Mouse (Mus musculus): ENCODE results near the gene Slc34a3. TPM values are rescaled to one million over a fixed set of nuclear protein-coding genes. Genes with fewer than 3 reads are reported as not detected.

Gene Slc34a3
- polyA plus RNA-seq, 1 experiment from 2014 or later = not detected

DNA sequence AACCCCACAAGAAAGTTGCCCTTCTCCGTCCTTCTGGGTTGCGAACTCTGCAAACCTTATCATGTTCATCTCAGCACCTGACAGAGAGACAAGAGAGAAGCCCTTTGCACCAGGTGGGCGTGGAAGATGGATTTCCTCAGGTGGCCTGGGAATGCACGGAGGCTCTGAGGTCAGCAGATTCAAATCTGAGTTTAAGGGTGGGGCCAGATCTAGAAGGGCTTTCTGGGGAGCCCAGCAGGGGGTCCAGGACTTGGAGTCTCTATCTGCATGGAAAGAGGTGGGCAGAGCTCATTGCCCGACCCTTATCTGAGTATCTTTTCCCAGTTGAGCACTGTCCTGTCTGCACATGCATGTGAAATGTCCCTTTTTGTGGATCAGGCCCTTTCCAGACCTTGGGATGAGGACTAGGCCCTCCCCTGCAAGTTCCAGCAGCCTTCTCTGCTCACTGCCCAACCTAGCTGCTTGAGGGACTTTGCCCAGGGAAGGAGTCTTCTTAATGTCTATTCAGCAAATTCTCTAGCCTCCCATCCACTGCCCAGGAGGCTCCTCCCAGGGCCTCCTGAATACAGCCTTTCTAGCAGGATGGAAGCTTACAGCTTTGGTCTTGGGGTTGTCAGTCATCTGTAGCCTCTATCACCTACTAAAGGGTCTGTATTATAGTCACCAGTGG is 522 bp upstream of the Slc34a3 start:
- no peak overlapping the region for H3K4me2 ChIP-seq
- 49% methylated on average over 5 of the region's 5 CpGs for WGBS (ENCODE audit: insufficient replicate concordance)
- peaks cover 29% of the 10 kb centered on the region for H3K4me1 ChIP-seq (replicated peaks)
- H3K9me3 ChIP-seq (replicated peaks) = no peaks in the 10 kb centered on the region
- H3K9ac ChIP-seq = no peak overlapping the region
- H3K27me3 ChIP-seq = peaks cover 6% of the 10 kb centered on the region; the same call in 1 of the 2 replicates
- DNase-seq (no peak), ATAC-seq (ENCODE audit: low read depth) (no peak)
- no peak overlapping the region for H3K27ac ChIP-seq
- H3K36me3 ChIP-seq = no peaks in the 10 kb centered on the region
- H3K4me3 ChIP-seq (replicated peaks) = no peak overlapping the region

DNA sequence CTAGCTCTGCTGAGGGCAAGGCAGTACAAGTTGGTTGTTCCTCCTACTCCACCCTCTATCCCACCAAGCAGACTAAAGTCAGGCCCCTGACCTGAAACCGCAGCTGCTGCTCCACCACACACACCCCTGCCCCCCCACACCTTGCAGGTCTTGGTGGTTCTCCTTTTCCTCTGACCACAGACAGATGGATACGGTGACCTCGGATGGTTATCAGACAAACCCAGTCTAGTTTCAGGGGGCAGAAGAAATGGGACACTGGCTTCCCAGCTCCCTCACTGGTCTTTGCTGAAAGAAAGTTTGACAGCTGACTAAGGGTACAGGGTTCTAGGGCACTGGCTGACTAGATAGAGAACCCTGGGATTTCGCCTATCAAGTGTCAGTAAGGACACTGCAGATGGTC is 743 bp downstream of the Slc34a3 start:
- no peak for DNase-seq
- no peak for ATAC-seq (ENCODE audit: low read depth)
- Histone ChIP-seq H3K36me3 (no peaks in the 10 kb centered on the region), H3K4me2 (no peak overlapping the region), H3K27me3 (peaks cover 6% of the 10 kb centered on the region; the same call in 1 of the 2 replicates), H3K4me3 (replicated peaks) (no peak overlapping the region), H3K4me1 (replicated peaks) (peaks cover 36% of the 10 kb centered on the region), H3K9ac (no peak overlapping the region), H3K27ac (no peak overlapping the region), H3K9me3 (replicated peaks) (no peaks in the 10 kb centered on the region)
- 18% methylated on average over 4 of the region's 4 CpGs for WGBS (ENCODE audit: insufficient replicate concordance)

DNA sequence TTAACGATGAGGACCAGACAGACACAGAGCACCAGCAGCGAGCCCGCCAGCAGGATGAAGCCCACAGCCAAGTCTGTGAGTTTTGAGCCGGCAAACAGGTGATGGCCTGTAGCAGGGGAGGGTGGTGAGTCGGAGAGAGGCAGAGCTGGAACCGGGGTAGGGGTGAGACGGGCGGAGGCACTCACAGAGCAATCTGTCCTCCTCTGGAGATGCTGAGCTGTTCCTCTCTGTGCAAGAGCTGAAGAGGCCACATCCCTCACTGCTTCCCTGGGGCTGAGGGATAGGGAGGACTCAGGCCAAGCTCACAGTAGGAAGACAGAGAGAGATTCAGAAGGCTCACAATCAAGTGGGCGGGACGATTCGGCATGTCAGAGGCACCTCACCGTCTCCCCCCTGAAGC is 3.1 kb downstream of the Slc34a3 start:
- no peaks in the 10 kb centered on the region for H3K9me3 ChIP-seq (replicated peaks)
- no peak overlapping the region for H3K9ac ChIP-seq
- no peak overlapping the region for H3K4me3 ChIP-seq (replicated peaks)
- ATAC-seq (ENCODE audit: low read depth) (no peak), DNase-seq (no peak)
- H3K27me3 ChIP-seq = peaks cover 4% of the 10 kb centered on the region; the same call in 1 of the 2 replicates
- H3K27ac ChIP-seq = no peak overlapping the region
- WGBS (ENCODE audit: insufficient replicate concordance) = 59% methylated on average over 12 of the region's 12 CpGs
- H3K4me2 ChIP-seq = no peak overlapping the region
- H3K4me1 ChIP-seq (replicated peaks) = peaks cover 39% of the 10 kb centered on the region
- no peaks in the 10 kb centered on the region for H3K36me3 ChIP-seq

DNA sequence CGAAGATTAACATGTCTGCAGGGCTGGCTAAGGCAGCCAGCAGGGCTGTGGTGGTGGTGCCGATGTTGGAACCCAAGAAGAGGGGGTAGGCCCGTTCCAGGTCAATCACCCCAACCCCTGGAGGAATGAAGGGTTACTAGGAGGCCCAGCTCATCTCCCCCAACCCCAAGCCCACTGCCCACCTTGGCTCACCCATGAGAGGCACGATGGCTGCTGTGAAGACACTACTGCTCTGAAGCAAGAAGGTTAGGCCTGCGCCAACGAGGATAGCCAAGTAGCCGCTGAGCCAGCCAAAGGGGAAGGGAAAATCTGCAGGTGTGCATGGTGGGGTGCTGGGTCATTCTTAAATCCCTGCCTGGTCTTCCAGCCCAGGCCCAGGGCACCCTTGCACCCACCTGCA is 3.6 kb downstream of the Slc34a3 start:
- H3K4me1 ChIP-seq (replicated peaks) = peaks cover 43% of the 10 kb centered on the region
- no peak overlapping the region for H3K4me3 ChIP-seq (replicated peaks)
- H3K9ac ChIP-seq = no peak overlapping the region
- no peak overlapping the region for H3K4me2 ChIP-seq
- 84% methylated on average over 7 of the region's 7 CpGs for WGBS (ENCODE audit: insufficient replicate concordance)
- no peaks in the 10 kb centered on the region for H3K27me3 ChIP-seq
- no peaks in the 10 kb centered on the region for H3K36me3 ChIP-seq
- ATAC-seq (ENCODE audit: low read depth) = no peak
- no peaks in the 10 kb centered on the region for H3K9me3 ChIP-seq (replicated peaks)
- no peak for DNase-seq
- no peak overlapping the region for H3K27ac ChIP-seq

- WGBS (ENCODE audit: insufficient replicate concordance) = 67% methylated on average over 5 of the region's 5 CpGs
Measured at GRCm38 (mm10) chr2:25229582-25229981, 4.6 kb downstream of the Slc34a3 start.

GRCm38 (mm10) chr2:25228995-25229530 is 5.1 kb downstream of the Slc34a3 start:
- Histone ChIP-seq H3K9ac (peak overlapping the region; percentile 59; the same call in 1 of the 2 replicates), H3K4me3 (replicated peaks) (peak overlapping the region; percentile 44), H3K9me3 (replicated peaks) (no peaks in the 10 kb centered on the region), H3K4me1 (replicated peaks) (peaks cover 41% of the 10 kb centered on the region), H3K27me3 (no peaks in the 10 kb centered on the region), H3K4me2 (peak overlapping the region; percentile 57), H3K27ac (peak overlapping the region; percentile 80), H3K36me3 (no peaks in the 10 kb centered on the region)
- WGBS (ENCODE audit: insufficient replicate concordance) = 65% methylated on average over 6 of the region's 6 CpGs
- no peak for ATAC-seq (ENCODE audit: low read depth)
- no peak for DNase-seq

More at GRCm38 (mm10) chr2:25229582-25229981, 4.6 kb downstream of the Slc34a3 start:
- ATAC-seq (ENCODE audit: low read depth) (no peak), DNase-seq (no peak)
- H3K4me3 ChIP-seq (replicated peaks) = no peak overlapping the region
- H3K36me3 ChIP-seq = no peaks in the 10 kb centered on the region
- H3K4me1 ChIP-seq (replicated peaks) = peaks cover 46% of the 10 kb centered on the region
- H3K4me2 ChIP-seq = no peak overlapping the region
- no peak overlapping the region for H3K27ac ChIP-seq
- no peak overlapping the region for H3K9ac ChIP-seq
- no peaks in the 10 kb centered on the region for H3K27me3 ChIP-seq
- no peaks in the 10 kb centered on the region for H3K9me3 ChIP-seq (replicated peaks)

DNA sequence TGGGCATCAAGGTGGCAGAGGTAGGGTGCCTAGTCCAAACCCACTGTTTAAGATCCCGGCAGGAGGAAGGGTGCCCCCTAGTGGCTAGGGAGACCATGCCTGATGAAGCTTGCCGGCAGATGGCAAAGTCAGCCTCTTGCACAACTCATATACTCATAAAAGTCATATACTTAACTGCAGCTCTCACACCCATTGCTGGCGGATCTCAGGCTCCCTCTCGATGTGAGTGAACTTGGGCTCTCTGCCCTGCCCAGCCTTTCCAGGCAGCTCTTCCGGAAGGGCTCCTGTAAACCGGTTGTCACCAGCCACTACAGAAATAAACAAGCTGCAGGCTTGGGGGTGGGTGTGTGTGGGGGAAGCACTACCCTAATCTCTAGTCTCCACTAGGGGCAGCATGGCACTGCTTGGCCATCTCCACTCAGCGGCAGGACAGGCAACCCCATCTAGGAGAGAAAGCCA is 5.7 kb downstream of the Slc34a3 start:
- peak overlapping the region; percentile 59 for H3K9ac ChIP-seq
- no peaks in the 10 kb centered on the region for H3K9me3 ChIP-seq (replicated peaks)
- 0% methylated on average over 7 of the region's 7 CpGs for WGBS (ENCODE audit: insufficient replicate concordance)
- H3K4me3 ChIP-seq (replicated peaks) = peak overlapping the region; percentile 44
- H3K36me3 ChIP-seq = peaks cover 5% of the 10 kb centered on the region
- ATAC-seq (ENCODE audit: low read depth) (peak; percentile 10), DNase-seq (peak; percentile 79)
- H3K27me3 ChIP-seq = no peaks in the 10 kb centered on the region
- peaks cover 36% of the 10 kb centered on the region for H3K4me1 ChIP-seq (replicated peaks)
- H3K27ac ChIP-seq = peak overlapping the region; percentile 80
- H3K4me2 ChIP-seq = peak overlapping the region; percentile 57

DNA sequence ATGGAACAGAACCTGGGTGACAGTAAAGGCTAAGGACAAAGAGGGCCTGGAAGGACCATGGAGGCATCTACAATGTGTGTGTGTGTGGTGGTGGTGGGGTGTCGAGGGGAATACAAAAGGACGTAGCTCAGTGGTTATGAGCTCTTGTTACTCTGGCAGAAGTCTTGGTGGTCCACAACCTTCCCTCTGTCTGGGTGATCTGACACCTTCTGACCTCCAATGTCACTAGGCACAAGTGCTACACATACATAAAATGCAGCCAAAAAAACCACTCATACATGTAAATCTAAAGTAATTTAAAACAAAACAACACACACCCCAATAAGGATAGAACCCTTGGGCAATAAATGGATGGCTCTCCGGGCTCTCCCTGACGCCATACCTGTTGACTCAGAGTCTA is 6.8 kb downstream of the Slc34a3 start:
- Histone ChIP-seq H3K4me2 (no peak overlapping the region), H3K9ac (peak overlapping the region; percentile 22; the same call in 1 of the 2 replicates), H3K27me3 (no peaks in the 10 kb centered on the region), H3K27ac (no peak overlapping the region), H3K4me1 (replicated peaks) (peaks cover 35% of the 10 kb centered on the region), H3K36me3 (peaks cover 15% of the 10 kb centered on the region), H3K9me3 (replicated peaks) (no peaks in the 10 kb centered on the region), H3K4me3 (replicated peaks) (no peak overlapping the region)
- WGBS (ENCODE audit: insufficient replicate concordance) = 83% methylated on average over 4 of the region's 4 CpGs
- DNase-seq = no peak
- no peak for ATAC-seq (ENCODE audit: low read depth)

GRCm38 (mm10) chr2:25226864-25227263 is 7.3 kb downstream of the Slc34a3 start:
- Histone ChIP-seq H3K4me1 (replicated peaks) (peaks cover 40% of the 10 kb centered on the region), H3K9ac (peak overlapping the region; percentile 5; the same call in 1 of the 2 replicates), H3K27me3 (no peaks in the 10 kb centered on the region), H3K27ac (peak overlapping the region; percentile 98), H3K4me3 (replicated peaks) (no peak overlapping the region), H3K36me3 (peaks cover 21% of the 10 kb centered on the region), H3K4me2 (0 out of 2 replicates have a peak overlapping the region, but pooled peaks have one; percentile 0), H3K9me3 (replicated peaks) (no peaks in the 10 kb centered on the region)
- DNase-seq = no peak
- 81% methylated on average over 5 of the region's 5 CpGs for WGBS (ENCODE audit: insufficient replicate concordance)
- ATAC-seq (ENCODE audit: low read depth) = no peak

DNA sequence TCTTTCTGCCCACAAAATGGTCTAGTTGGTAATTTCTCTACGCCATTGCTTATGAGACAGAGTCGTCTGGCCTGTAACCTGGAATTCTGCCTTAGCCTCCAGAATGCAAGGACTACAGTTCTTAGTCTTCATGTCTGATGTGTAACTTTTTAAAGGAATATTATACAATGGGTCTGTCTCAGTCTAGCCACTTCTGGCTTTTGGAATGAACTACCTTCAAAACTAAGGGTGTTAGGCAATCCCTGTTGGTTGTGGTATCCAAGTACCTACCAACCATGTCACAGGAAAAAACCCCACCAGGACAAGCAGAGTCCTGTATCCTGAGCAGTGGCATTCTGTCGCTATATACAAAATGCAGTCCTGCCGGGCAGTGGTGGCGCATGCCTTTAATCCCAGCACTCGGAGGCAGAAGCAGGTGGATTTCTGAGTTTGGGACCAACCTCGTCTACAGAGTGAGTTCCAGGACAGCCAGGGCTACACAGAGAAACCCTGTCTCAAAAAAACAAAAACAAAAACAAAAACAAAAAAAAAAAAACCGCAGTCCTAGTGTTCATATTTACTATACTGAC is 8.3 kb downstream of the Slc34a3 start:
- Histone ChIP-seq H3K9me3 (replicated peaks) (no peaks in the 10 kb centered on the region), H3K27me3 (no peaks in the 10 kb centered on the region), H3K4me3 (replicated peaks) (peak overlapping the region; percentile 73), H3K4me1 (replicated peaks) (peaks cover 47% of the 10 kb centered on the region), H3K4me2 (peak overlapping the region; percentile 72), H3K27ac (peak overlapping the region; percentile 98), H3K9ac (peak overlapping the region; percentile 86), H3K36me3 (peaks cover 27% of the 10 kb centered on the region)
- 78% methylated on average over 8 of the region's 8 CpGs for WGBS (ENCODE audit: insufficient replicate concordance)
- no peak for ATAC-seq (ENCODE audit: low read depth)
- no peak for DNase-seq
